Mouse (Mus musculus): ENCODE results near the gene Oaf. TPM values are rescaled to one million over a fixed set of nuclear protein-coding genes. Genes with fewer than 3 reads are reported as not detected.

Gene Oaf
- polyA plus RNA-seq, 1 experiment from 2014 or later = 48.9 TPM

Other genes starting within 250 kb of the Oaf start
- gene Arhgef12, start 132.7 kb downstream of the Oaf start, polyA plus RNA-seq (2015; fragmentation: Nextera tagmentation; extraction: Ambion mirVana) = 12.5 and 14.3 TPM in 2 replicates
- 3.7 and 4.0 TPM in 2 replicates for gene Tmem136, start 123.3 kb downstream of the Oaf start, polyA plus RNA-seq (2015; fragmentation: Nextera tagmentation; extraction: Ambion mirVana)
- gene Pou2f3, start 29.5 kb downstream of the Oaf start, polyA plus RNA-seq (2015; fragmentation: Nextera tagmentation; extraction: Ambion mirVana) = 0.08 and 0.22 TPM in 2 replicates
- gene Trim29, start 70.9 kb upstream of the Oaf start, polyA plus RNA-seq (2015; fragmentation: Nextera tagmentation; extraction: Ambion mirVana) = 1.1 and 3.3 TPM in 2 replicates